Mouse (Mus musculus): ENCODE data around the gene Olfr412. TPM values are rescaled to one million over a fixed set of nuclear protein-coding genes. Genes with fewer than 3 reads are reported as not detected.

Olfr412 gene
- polyA plus RNA-seq (2017; shearing (Covaris generic)), result not detected

DNA sequence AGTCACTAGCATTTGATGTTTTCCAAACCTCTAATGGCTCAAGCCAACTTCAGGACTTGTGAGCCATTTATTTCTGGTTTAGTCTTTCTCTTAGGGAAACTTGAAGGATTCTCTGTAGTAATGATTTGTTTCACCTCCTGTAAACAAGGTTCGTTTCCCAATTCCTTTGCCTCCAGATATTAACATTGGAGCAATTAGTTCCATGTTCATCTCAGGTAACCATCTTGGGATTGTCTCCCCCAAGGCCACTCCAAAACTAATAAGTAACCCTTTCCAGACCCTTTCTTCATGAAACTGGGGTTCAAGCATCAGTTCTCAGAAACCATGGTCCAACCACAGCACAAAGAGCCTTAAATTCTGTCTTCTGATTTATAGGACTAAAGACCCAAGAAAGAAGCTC, at the start of gene Olfr412:
TSS of gene Olfr412 (plus strand) at position 301 of the 400 bp plus-strand sequence.

GRCm38 (mm10) chr11:74337931-74338330, 23.9 kb upstream of the Olfr412 start, which contains the start of gene Olfr410:
Gene Olfr410 (minus strand): TSS chr11:74338031.

GRCm38 (mm10) chr11:74352550-74352949, 9.3 kb upstream of the Olfr412 start, which contains the start of gene Olfr411:
Gene Olfr411 (minus strand): TSS chr11:74352650.

Other genes starting within 250 kb of the Olfr412 start
- gene Olfr401, start 248.4 kb upstream of the Olfr412 start, polyA plus RNA-seq (2017; shearing (Covaris generic)), result not detected
- not detected for gene Olfr402, start 208.5 kb upstream of the Olfr412 start, polyA plus RNA-seq (2017; shearing (Covaris generic))
- not detected for gene Olfr403, start 175.8 kb upstream of the Olfr412 start, polyA plus RNA-seq (2017; shearing (Covaris generic))
- 0.51 TPM for gene Olfr43, start 150.7 kb upstream of the Olfr412 start, polyA plus RNA-seq (2017; shearing (Covaris generic))
- gene Olfr406, start 102.3 kb upstream of the Olfr412 start, polyA plus RNA-seq (2017; shearing (Covaris generic)), result not detected
- gene Olfr59, start 78.3 kb upstream of the Olfr412 start, polyA plus RNA-seq (2017; shearing (Covaris generic)), result 0.30 TPM
- gene Olfr410, start 24.0 kb upstream of the Olfr412 start, polyA plus RNA-seq (2017; shearing (Covaris generic)), result 0.07 TPM
- 0.32 TPM for gene Olfr411, start 9.4 kb upstream of the Olfr412 start, polyA plus RNA-seq (2017; shearing (Covaris generic))
- gene Rap1gap2, start 248.8 kb downstream of the Olfr412 start, polyA plus RNA-seq (2017; shearing (Covaris generic)), result 15.3 TPM

All from effector memory CD4-positive, alpha-beta T cell, adult 7 months (primary cell).